Mouse (Mus musculus) WW6 (cell line): ENCODE data around the gene Mki67.
A peak's percentile ranks its signal among the peaks of the same experiment; 100 is the strongest.
"Not testable (repeated sequence)": the region's sequence is repeated elsewhere in the genome, so short reads cannot be mapped to it uniquely, and the experiment has no call there.

Source experiments
- DNase-seq: peaks from one replicate; pipeline ENCODE4 v3.0.0-alpha.2; 2013; ENCODE audit warnings: low read depth, low spot score

The Mki67 gene

DNA sequence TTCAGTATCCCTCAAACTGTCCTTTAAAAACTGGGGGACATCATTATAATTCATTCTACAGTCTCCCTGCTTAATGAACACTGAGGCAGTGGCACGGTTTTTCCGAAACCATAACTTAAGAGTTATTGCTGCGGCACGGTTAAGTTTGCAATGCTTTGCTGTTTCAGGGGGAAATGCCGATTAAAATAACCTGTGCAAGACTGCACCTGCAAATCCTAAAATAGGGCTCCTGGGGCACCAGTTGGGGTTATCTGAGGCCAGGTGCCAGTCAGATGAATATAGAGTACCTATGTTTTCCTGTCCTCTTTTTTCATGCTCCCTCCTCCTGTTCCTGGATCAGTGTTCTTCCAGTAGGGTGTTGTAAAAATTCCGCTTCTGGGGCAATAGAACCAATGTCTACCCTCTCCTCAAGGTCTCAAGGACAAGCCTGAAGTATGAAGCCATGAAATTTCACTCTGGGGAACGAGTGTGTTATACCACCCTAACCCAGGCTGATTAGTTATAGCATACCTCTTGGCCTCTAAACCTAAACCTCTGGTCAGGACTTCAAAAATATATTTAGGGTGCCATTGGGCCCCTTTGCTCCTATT lies 902 bp upstream of the Mki67 start:
- DNase-seq: no peak

DNA sequence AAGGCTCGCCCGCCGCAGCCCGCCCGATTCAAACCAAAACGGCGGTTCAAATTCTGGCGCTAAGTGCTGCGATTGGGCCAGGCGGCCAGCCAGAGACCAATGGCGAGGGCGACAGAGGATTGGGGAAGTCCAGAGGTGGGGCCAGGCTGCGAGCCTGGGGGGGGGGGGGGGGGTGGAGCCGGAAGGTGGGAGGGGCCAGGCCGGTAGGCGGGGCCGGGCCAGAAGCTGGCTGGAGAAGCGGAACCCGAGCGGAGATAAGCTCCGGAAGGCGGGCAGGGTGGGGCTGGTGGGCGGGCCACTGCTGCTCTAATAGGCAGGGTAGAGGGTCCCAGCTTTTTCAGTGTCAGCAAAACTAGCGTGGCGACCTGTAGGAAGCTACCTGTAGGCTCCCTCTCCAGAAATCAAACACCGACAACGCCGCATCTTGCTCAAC lies 300 bp upstream of the Mki67 start:
- DNase-seq: peak; percentile 67

DNA sequence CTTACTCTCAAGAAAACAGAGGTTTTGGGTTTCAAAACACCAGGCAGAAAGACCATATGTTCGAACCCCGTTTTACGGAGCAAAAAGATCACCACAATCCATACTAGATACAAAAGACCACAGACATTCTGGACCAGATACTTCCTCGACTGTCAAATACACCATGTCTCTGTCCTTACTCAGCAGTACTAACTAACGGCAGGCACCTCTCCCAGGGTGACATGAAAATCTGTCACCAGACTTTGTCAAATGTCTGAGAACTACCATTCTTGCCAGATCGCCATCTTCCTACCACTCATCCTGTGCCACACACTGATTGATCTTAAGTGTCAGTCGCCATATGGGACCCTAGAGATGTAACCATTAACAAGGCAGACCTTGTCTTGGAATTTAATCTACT lies 995 bp downstream of the Mki67 start:
- DNase-seq: no peak

DNA sequence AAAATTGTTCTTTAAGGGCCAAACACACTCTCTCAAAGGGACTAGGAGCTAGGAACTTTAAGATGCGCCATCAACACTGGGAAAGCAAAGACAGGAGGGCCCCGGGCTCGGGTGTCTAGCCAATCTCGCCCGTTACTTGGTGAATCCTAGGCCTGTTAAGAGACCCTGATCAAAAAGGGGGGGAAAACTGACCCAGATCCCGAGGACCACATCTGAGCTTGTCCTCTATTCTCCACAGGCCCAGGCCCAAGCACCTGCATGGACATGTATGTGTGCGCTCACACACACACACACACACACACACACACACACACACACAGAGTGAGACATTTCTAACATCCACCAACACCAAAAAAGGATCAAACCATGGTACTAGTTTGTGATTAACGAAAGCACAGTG lies 2.8 kb downstream of the Mki67 start:
- DNase-seq: no peak

DNA sequence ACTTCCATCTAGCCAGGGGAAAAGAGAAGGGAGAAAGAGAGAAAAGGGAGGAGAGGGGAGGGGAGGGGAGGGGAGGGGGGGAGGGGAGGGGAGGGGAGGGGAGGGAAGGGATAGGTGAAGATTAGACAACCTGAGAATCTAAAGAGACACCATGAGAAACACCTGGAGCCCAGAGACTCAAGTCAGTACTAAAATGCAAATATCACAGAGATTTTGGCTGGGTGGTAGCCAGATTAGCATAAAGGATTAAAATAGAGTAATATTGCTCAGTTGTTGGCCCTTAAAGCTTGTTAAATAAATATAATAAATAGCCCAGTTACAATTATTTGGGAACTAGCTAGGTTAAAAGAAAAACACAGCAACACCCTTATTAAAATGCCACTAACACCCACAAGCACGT lies 3.6 kb downstream of the Mki67 start:
- DNase-seq: no peak

DNA sequence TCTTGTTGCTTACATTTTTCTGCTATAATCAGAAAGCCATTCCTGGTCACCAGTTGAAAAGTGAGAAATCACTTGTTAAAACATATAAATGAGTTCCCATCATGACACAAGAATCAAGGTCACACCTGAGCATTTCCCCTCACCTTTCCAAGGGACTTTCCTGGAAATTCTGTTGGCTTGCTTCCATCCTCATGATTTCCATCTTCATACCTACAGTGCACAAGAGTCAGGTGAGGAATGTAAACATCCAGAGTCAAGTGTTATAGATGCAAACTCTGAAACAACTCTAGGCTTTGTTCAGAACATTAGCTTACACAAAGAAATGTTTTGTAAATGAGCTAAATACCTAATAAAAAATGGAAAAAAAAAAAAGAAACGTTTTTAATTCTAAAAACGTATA lies 5.5 kb downstream of the Mki67 start:
- no peak for DNase-seq

DNA sequence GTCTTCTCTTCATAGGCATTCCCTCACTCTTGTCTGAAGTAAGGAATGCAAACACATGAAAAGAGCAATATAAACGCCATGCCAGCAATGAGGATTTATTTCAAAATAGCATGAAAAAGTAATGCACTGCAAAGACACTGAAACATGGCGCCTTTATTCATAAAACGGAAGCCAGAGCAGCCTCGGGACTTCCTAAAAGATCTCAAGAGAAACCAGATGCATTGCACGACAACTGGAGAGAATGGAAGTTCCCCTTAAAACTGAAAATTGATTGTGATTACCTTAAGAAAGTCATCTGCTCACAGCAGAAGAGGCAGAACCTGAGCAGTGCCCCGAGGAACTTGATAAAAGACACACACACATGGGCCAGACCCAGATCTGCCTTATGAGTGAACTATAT lies 10.4 kb downstream of the Mki67 start:
- DNase-seq: no peak

DNA sequence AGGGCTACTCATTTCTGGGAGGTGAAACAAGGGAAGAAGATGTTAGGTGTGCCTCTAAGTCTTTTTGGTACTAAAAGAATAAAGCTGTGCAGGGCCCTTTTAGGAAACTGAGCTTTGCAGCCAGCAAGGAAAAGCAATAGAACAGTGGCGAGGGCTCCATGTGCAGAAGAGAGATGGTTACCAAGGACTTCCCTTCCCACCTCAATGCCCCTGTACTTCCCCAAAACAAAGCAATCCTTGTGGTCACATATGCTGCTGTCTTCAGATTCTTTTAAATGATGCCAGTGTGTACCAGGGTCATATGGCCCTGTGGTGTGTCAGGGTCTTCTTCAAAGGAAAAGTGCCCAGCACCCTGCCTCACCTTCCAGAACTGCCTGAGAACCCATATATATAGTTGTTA lies 11.1 kb downstream of the Mki67 start:
- no peak for DNase-seq

DNA sequence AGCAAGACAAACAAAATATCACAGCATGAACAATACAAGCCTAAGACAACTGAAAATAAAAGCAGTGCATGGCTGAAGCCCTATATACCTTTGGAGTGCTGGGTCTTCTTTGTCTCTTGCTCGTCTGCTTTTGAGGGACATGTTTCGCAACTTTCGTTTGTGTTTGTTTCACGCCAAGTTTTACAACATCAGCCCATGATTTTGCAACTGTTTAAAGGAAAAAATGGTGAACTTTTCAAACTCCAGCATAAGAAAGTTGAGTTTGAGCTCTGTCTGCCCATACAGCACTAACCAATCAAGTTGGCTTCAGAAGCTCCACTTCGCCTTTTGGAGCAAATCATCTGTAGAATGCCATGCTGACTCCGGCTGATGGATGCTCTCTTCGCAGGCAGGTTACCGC lies 11.9 kb downstream of the Mki67 start:
- no peak for DNase-seq

DNA sequence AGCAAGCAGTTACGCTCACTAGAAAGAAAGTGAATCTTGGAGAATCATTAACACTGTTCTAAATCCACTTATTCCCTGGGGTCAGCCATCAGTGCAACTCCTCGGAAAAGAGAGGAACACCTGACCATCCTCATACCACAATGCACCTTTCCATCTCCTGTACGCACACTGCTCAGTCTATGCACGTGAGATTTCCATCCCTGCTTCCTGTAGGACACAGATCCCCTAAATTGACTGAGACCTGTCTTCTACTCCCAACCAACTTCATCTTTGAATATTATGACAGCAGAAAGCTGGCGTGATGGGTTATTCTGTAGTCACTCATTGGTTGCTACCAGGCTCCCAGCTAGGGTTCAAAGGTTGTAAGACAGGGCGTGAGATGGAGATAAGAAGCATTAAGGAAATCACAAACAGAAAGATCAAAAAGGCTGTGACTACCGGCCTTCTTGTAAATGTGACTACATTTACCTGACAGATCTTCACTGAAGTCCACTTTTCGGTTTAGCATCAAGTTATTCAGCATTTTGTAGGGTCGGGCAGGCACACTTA lies 12.5 kb downstream of the Mki67 start:
- no peak for DNase-seq

DNA sequence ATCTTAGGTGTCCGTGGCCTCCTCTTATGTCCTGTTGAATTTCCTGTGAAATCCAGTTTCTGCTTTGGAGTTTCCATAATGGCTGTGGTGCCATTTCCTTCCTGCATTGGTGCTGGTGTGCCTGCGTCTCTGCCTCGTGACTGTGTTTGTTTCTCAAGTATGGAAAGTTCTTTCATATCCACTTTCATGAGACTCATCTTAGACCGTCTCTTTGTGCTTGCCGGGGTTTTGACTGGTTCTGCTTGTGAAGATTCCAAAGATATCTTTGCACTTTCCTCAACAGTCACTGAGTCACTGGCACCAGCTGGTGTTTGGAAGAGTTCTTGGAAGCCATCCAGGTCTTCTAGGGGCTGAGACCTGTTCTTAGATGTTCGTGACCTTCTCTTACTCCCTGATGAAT lies 16.8 kb downstream of the Mki67 start:
- DNase-seq: not testable (repeated sequence)

DNA sequence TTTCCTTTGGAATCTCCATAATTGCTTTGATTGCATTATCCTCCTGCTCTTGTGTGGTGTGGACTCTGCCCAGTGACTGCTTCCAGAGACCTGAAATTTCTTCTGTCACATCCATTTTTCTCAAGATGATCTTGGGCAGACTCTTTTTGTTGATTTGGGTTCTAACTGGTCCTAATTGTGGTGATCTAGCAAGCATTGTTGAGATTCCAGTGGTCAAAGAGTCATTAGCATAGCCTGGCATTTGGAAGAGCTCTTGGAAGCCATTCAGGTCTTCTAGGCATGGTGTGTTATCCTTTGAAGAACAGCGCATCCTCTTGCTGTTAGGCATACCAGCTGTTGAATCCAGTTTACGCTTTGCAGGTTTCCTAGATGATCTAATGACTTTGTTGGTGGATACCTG lies 17.8 kb downstream of the Mki67 start:
- no peak for DNase-seq

DNA sequence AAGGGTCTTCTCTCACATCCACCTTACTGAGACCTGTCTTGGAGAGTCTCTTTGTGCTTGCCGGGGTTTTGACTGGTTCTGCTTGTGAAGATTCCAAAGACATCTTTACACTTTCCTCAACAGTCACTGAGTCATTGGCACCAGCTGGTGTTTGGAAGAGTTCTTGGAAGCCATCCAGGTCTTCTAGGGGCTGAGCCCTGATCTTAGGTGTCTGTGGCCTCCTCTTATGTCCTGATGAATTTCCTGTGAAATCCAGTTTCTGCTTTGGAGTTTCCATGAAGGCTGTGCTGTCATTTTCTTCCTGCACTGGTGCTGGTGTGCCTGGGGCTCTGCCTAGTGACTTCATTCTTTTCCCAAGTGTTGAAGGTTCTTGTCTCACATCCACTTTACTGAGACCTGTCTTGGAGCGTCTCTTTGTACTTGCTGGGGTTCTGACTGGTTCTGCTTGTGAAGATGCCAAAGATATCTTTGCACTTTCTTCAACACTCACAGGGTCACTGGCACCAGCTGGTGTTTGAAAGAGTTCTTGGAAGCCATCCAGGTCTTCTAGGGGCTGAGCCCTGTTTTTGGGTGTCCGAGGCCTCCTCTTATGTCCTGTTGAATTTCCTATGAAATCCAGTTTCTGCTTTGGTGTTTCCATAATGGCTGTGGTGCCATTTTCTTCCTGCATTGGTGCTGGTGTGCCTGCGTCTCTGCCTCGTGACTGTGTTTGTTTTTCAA lies 19.0 kb downstream of the Mki67 start:
- not testable (repeated sequence) for DNase-seq

DNA sequence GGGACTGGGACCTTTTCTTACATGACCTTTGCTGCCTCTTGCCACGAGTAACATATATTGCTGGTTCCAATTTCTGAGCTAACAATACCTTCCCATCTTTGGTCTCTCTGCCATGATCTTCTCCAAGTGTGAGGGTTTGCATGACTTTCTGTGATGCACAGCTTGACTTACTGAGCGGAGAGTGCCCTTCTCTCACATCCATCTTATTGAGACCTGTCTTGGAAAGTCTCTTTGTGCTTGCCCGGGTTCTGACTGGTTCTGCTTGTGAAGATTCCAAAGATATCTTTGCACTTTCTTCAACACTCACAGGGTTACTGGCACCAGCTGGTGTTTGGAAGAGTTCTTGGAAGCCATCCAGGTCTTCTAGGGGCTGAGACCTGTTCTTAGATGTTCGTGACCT lies 20.0 kb downstream of the Mki67 start:
- no peak for DNase-seq

DNA sequence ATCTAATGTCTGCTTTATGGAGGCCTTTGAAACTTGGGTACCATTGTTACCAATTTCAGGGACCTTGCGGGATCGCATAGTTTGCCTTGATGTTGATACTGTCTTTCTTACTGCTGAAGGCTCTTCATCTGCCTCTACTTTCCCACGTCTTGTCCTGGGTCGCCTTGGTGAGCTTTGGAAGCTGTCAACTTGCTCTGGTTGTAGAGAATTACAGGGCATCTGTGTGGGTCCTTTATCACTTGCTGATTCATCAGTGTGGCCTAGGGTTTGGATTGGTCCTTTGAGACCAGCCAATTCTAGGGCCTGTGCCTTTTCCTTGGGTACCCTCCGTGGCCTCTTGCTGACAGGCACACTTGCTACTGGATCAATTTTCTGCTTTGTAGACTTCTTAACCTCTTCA lies 21.4 kb downstream of the Mki67 start:
- DNase-seq: no peak

DNA sequence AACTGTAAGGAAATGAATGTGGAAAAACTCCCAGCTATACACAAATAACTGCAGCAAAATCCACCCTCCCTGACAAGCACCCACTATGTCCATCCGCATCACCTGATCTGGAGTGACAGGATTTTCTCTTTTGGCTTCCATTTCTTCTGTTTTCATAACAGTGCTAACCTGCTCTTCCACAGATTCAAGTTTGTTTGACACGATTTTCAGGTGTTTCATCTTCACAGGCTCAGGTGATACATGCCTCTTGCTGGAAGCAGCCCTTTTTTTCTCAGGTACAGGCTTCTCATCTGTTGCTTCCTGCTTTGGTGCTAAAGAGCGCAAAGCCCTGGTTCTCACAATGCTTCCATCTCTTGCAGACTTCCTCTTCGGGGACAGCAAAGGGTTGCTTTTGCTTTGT lies 22.0 kb downstream of the Mki67 start:
- DNase-seq: no peak

DNA sequence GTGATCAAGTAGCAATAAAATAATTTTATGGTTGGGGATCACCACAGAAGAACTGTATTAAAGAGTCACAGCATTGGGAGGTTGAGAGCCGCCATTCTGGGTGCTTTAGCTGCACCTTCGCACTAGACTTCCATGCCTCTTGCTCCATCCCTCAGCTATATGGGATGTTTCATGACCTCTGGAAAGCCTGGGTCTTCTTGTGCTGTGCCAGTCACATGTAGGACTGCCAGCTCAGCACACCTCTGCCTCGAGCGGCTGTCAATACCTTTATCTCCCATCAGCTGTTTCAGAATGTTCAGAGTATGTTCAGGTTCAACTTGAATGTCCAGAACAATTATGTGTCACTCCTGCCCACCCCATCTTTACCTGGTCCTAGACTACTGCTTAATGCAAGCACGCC lies 24.2 kb downstream of the Mki67 start:
- DNase-seq: no peak

DNA sequence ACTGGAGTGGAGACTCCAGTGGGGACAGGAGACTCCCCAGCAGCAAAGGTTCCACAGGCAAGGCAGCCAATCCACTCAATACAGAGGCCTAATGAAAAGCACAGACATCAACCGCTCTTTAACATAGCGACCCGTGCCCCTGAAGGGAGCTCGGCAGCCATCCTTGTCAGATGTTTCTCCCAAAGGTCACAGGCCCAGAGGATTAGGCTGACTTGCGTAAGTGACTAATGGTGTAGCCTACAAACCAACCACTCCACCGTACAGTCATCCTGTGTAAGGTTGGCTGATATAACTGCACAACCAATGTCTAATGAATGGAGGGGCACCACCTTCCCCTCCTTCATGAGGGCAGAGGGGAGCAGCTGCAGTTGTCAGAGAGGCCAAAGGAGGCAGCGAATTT lies 26.8 kb downstream of the Mki67 start:
- no peak for DNase-seq

DNA sequence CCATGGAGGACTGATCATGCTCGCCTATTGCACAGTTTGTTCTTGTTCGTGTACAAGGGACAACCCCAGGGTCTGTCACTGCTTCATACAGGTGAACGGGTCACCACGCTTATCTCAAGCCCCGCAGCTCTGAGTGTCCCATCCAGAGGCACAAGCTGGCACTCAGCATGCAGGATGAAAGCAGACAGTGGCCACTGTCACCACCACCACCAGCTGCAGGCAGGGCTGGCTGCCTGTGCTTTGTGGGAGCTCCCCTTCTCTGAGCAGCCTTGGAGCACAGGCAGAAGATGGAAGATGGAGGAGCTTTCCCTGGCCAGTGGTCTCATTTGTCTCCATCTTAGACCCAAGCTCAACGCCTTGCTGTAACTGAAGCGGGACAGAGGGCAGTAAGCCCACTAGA lies 31.2 kb downstream of the Mki67 start:
- DNase-seq: no peak

DNA sequence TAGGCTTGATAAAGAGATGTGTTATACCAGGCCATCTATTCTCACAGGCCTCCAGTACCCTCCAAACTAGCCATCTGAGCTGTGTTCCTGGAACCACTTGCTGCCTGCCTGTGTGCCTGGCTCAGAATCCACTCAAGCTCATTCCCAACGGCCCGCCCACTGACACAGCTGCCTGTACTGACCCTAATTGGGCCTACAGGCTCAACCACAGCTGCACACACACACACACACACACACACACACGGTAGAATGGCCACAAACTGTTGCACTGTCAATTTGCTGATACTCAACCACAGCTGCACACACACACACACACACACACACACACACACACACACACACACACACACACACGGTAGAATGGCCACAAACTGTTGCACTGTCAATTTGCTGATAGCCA lies 32.1 kb downstream of the Mki67 start:
- DNase-seq: not testable (repeated sequence)

DNA sequence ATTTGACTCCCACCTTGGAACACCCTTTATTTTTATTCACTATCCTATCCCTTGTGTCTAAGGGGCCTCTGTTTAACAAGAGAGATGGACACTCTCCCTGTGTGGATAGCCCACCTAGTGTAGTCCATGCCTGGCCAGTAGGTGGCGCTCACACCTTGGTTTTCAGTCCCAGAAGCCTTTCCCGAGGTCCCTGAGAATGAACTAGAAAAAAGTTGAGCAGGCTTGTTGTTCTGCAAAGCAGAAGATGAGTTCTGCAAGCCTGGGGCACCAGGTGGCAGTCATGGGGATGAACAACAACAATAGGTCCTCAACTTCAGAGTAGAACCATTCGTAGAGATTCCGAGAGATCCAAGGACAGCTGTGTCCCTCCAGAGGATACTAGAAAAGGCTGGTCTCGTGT lies 35.8 kb downstream of the Mki67 start:
- DNase-seq: no peak

DNA sequence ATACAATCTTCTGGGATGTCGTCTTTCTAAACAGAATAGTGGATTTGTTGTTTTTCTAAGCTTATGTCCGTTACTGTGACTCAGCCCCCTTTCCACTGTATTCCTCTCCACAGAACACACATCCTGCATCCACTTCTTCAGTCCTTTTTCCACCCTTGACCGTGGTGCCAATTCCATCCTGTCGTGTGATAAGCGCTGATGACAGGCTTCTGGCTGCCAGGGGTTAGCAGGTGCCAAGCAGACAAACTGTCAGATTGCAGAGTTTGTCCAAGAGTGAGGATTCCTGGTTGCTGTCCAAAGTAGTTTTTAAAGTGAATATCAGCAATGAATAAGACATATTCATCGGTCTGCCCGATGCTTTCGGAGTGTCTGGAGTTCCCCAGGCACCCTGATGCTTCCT lies 39.4 kb downstream of the Mki67 start:
- DNase-seq: no peak

DNA sequence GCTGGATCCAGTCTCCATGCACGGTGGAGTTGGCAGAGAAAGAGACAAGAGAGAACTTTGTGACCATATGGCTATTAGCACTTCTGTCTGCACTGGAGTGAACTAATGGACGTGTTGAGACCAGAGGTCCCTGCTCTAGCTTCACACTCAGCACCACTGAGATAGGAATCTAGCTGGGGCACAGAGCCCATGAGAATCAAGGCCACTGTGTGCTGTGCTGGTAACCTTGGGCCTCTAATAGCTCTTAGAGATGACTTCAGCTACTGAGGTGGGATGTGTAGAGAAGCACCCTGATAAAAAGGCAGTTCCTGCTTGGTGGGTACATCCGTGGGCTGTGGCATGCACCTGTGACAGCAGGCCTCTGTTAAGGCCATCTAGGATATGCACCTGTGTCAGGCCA lies 42.6 kb downstream of the Mki67 start:
- DNase-seq: no peak
